24 mouse cellular contexts compared by ENCODE assay signal in the genomic region with DNA sequence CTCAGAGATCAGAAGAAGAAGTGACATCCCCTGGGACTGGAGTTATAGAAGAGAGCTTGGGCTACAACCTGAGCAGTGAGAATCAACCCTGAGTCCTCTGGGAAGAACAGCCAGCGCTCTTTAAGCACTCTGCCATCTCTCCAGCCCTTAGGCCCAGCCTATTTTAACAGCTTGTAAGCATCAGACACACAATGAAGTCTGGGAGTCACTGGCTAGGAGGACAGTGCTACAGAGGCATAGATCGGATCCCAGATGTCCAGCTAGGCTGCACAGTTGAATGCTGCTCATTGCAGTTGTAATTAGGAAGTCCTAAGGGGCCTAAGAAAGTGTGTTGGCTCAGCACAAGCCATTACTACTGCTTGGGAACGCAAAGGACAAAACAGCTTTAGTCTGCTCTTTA.
"Had no signal": no experiment of that assay in that cellular context is flagged by ENCODE, and none has a peak within 500 bp of the region (broad histone marks: within the 10 kb centered on the region; RNA-seq: fewer than 3 reads in every experiment).

No protein-coding gene starts in this region.

- H3K4me1 ChIP-seq: heart, embryonic 13.5 days; heart, embryonic 15.5 days; hindbrain, embryonic 13.5 days; kidney, embryonic 15.5 days; limb, embryonic 13.5 days; limb, embryonic 15.5 days had no signal

- H3K27ac ChIP-seq: heart, embryonic 13.5 days; heart, embryonic 15.5 days; hindbrain, embryonic 13.5 days; hindbrain, embryonic 15.5 days; hindbrain, postnatal 0 days; kidney, embryonic 15.5 days; kidney, postnatal 0 days; limb, embryonic 13.5 days; limb, embryonic 15.5 days had no signal

- H3K9ac ChIP-seq: heart, embryonic 13.5 days; heart, embryonic 15.5 days; hindbrain, embryonic 13.5 days; hindbrain, embryonic 15.5 days; kidney, embryonic 15.5 days; limb, embryonic 13.5 days; limb, embryonic 15.5 days had no signal

- DNase-seq: gastrocnemius, postnatal 14 days; gastrocnemius, postnatal 36 days; heart, adult 18-20 months; heart, postnatal 14 days; heart, postnatal 36 days; kidney, adult 11 months; kidney, adult 2 months; kidney, adult 9 months; kidney, postnatal 14 days; kidney, postnatal 36 days; layer of hippocampus, adult 9-11 months; layer of hippocampus, postnatal 36 days; left cerebral cortex, postnatal 4 days had no signal

- H3K4me2 ChIP-seq: heart, embryonic 11.5 days; heart, embryonic 13.5 days; heart, embryonic 15.5 days; hindbrain, embryonic 13.5 days; hindbrain, embryonic 15.5 days; kidney, embryonic 15.5 days; limb, embryonic 13.5 days; limb, embryonic 15.5 days had no signal

- H3K4me3 ChIP-seq: heart, embryonic 13.5 days; heart, embryonic 15.5 days; hindbrain, embryonic 13.5 days; hindbrain, embryonic 15.5 days; kidney, embryonic 15.5 days; limb, embryonic 13.5 days; limb, embryonic 15.5 days had no signal

- H3K36me3 ChIP-seq: heart, embryonic 13.5 days; heart, embryonic 15.5 days; hindbrain, embryonic 13.5 days; hindbrain, embryonic 15.5 days; kidney, embryonic 15.5 days; limb, embryonic 13.5 days; limb, embryonic 15.5 days had no signal

- ATAC-seq: hindbrain, postnatal 0 days; intestine, embryonic 16.5 days had no signal

- H3K9me3 ChIP-seq: heart, embryonic 13.5 days; heart, embryonic 15.5 days; hindbrain, embryonic 13.5 days; hindbrain, embryonic 15.5 days; kidney, embryonic 15.5 days; limb, embryonic 13.5 days; limb, embryonic 15.5 days had no signal

- H3K27me3 ChIP-seq: heart, embryonic 13.5 days; heart, embryonic 15.5 days; hindbrain, embryonic 15.5 days; kidney, embryonic 15.5 days; limb, embryonic 13.5 days; limb, embryonic 15.5 days had no signal
